Mouse (Mus musculus) olfactory bulb, adult 2 months (tissue): ENCODE results near the gene Tnni3k. TPM values are rescaled to one million over a fixed set of nuclear protein-coding genes. Genes with fewer than 3 reads are reported as not detected.

Source experiments
- H3K27ac ChIP-seq: fragments of 200-500 bp; 2 replicates; pipeline ENCODE4 v1.5.1; 2012; ENCODE audit warnings: low read depth, low read length; ENCODE audit not compliant: insufficient read depth
- H3K4me1 ChIP-seq: fragments of 200-500 bp; 2 replicates; pipeline ENCODE4 v1.6.1; 2012; ENCODE audit warnings: low read length; ENCODE audit not compliant: control insufficient read depth, insufficient read depth
- H3K4me3 ChIP-seq: fragments of 200-500 bp; 2 replicates; pipeline ENCODE4 v1.5.1; 2012; ENCODE audit warnings: mild to moderate bottlenecking, low read depth, low read length, moderate library complexity; ENCODE audit not compliant: insufficient read depth
- CTCF ChIP-seq: fragments of 200-500 bp; IDR thresholded peaks from 2 replicates; pipeline ENCODE4 v1.5.1; 2012; ENCODE audit warnings: low read depth, mild to moderate bottlenecking, low read length, moderate library complexity; ENCODE audit not compliant: insufficient read depth
- POLR2A ChIP-seq: fragments of 200-500 bp; IDR thresholded peaks from 2 replicates; pipeline ENCODE4 v1.6.1; 2012; ENCODE audit warnings: mild to moderate bottlenecking, low read depth, low read length, moderate library complexity; ENCODE audit not compliant: insufficient read depth
- WGBS: fragments of 180-500 bp; shearing (Covaris S2); methylation state at CpG from one replicate; pipeline ENCODE4 v1.1.7; 2018; 5-methylcytosine and 5-hydroxymethylcytosine counted together
- polyA plus RNA-seq: library from polyadenylated mRNA; stranded (reverse); fragments of >200 nt; gene quantifications from 2 replicates; pipeline ENCODE4 v1.2.4, GENCODE M21; 2012; ENCODE audit warnings: low replicate concordance; ENCODE audit not compliant: missing spikeins, insufficient read depth, insufficient read length

Tnni3k gene
- polyA plus RNA-seq, 1 experiment: not detected

- TF ChIP-seq POLR2A (no peak), CTCF (no peak)
- 81% methylated on average over 7 of the region's 7 CpGs for WGBS
- Histone ChIP-seq H3K4me1 (no peaks in the 10 kb centered on the region), H3K4me3 (no peak overlapping the region), H3K27ac (no peak overlapping the region)
Measured at GRCm38 (mm10) chr3:154979101-154979500, 76.1 kb downstream of the Tnni3k start.

- TF ChIP-seq CTCF (no peak), POLR2A (no peak)
- Histone ChIP-seq H3K4me3 (no peak overlapping the region), H3K4me1 (no peaks in the 10 kb centered on the region), H3K27ac (no peak overlapping the region)
- WGBS: 74% methylated on average over 1 of the region's 1 CpGs
Measured at GRCm38 (mm10) chr3:154971626-154972025, 83.6 kb downstream of the Tnni3k start.

GRCm38 (mm10) chr3:154970981-154971380 lies 84.2 kb downstream of the Tnni3k start:
- 85% methylated on average over 2 of the region's 2 CpGs for WGBS
- no peak overlapping the region for H3K27ac ChIP-seq
- H3K4me3 ChIP-seq: no peak overlapping the region
- no peak for TF ChIP-seq POLR2A
- TF ChIP-seq CTCF: no peak
- H3K4me1 ChIP-seq: no peaks in the 10 kb centered on the region

GRCm38 (mm10) chr3:154961284-154961683 lies 93.9 kb downstream of the Tnni3k start:
- Histone ChIP-seq H3K4me1 (no peaks in the 10 kb centered on the region), H3K4me3 (no peak overlapping the region), H3K27ac (no peak overlapping the region)
- 76% methylated on average over 3 of the region's 3 CpGs for WGBS
- no peak for TF ChIP-seq CTCF
- no peak for TF ChIP-seq POLR2A

GRCm38 (mm10) chr3:154953088-154953487 lies 102.1 kb downstream of the Tnni3k start:
- WGBS: 62% methylated on average over 2 of the region's 2 CpGs
- no peak for TF ChIP-seq CTCF
- no peak for TF ChIP-seq POLR2A
- Histone ChIP-seq H3K4me1 (no peaks in the 10 kb centered on the region), H3K4me3 (no peak overlapping the region), H3K27ac (no peak overlapping the region)

- 0 out of 2 replicates have a peak, but pooled peaks cover 2% of the 10 kb centered on the region for H3K4me1 ChIP-seq
- WGBS: 80% methylated on average over 2 of the region's 2 CpGs
- H3K4me3 ChIP-seq: no peak overlapping the region
- TF ChIP-seq CTCF: no peak
- no peak for TF ChIP-seq POLR2A
- no peak overlapping the region for H3K27ac ChIP-seq
Measured at GRCm38 (mm10) chr3:154949551-154949950, 105.7 kb downstream of the Tnni3k start.

GRCm38 (mm10) chr3:154945688-154946161 lies 109.5 kb downstream of the Tnni3k start:
- WGBS: 49% methylated on average over 6 of the region's 6 CpGs
- Histone ChIP-seq H3K4me1 (0 out of 2 replicates have a peak, but pooled peaks cover 2% of the 10 kb centered on the region), H3K4me3 (no peak overlapping the region), H3K27ac (no peak overlapping the region)
- TF ChIP-seq CTCF: no peak
- no peak for TF ChIP-seq POLR2A

- 27% methylated on average over 8 of the region's 8 CpGs for WGBS
- Histone ChIP-seq H3K4me1 (peaks cover 4% of the 10 kb centered on the region; the same call in 1 of the 2 replicates), H3K27ac (no peak overlapping the region), H3K4me3 (no peak overlapping the region)
- TF ChIP-seq POLR2A: no peak
- no peak for TF ChIP-seq CTCF
Measured at GRCm38 (mm10) chr3:154927757-154928156, 127.5 kb downstream of the Tnni3k start.

- 93% methylated on average over 8 of the region's 8 CpGs for WGBS
- Histone ChIP-seq H3K4me1 (peaks cover 4% of the 10 kb centered on the region; the same call in 1 of the 2 replicates), H3K4me3 (no peak overlapping the region), H3K27ac (no peak overlapping the region)
- no peak for TF ChIP-seq POLR2A
- TF ChIP-seq CTCF: no peak
Measured at GRCm38 (mm10) chr3:154924936-154925335, 130.3 kb downstream of the Tnni3k start.
